Mouse (Mus musculus) Patski (cell line): Measurements from ENCODE around the gene Sptbn2. TPM values are rescaled to one million over a fixed set of nuclear protein-coding genes. Genes with fewer than 3 reads are reported as not detected.
A peak's percentile ranks its signal among the peaks of the same experiment; 100 is the strongest.

ENCODE experiments used
- ATAC-seq: fragments of 100-300 bp; one replicate; pipeline ENCODE4 v1.8.0; 2021
- CTCF ChIA-PET: fragments of 350-600 bp; sonication (Branson Sonifier 250); formaldehyde crosslinking; loops from one replicate; lab custom pipeline; 2022; ENCODE audit warnings: inconsistent platforms; lab: Charles Lee
- POLR2A ChIA-PET: fragments of 350-600 bp; sonication (Branson Sonifier 250); formaldehyde crosslinking; loops from one replicate; lab custom pipeline; 2022; ENCODE audit warnings: antibody characterized with exemption, inconsistent platforms; lab: Charles Lee
- DNase-seq: peaks from one replicate; pipeline ENCODE4 v3.0.0-alpha.2; 2011; ENCODE audit warnings: low read depth, low spot score
- H3K27me3 ChIP-seq: fragments of 371-371 bp; one replicate; pipeline ENCODE4 v1.5.1; 2021
- CTCF ChIP-seq: fragments of 100-300 bp; IDR thresholded peaks from one replicate; pipeline ENCODE4 v1.5.1; 2021
- in situ Hi-C: fragments of 300-500 bp; cut with MboI; formaldehyde crosslinking; loops from 3 replicates; pipeline ENCODE4 v1.11.1; 2018; ENCODE audit warnings: low pct_unique_long_range_greater_than_20kb, mixed read lengths
- polyA plus RNA-seq: library from polyadenylated mRNA; unstranded; gene quantifications from one replicate; pipeline ENCODE4 v1.2.3, GENCODE M21; 2021

The Sptbn2 gene
- polyA plus RNA-seq, result 1.0 TPM

GRCm38 (mm10) chr19:4711098-4711600, at the start of gene Sptbn2:
Gene Sptbn2, plus strand, starts transcription at chr19:4711167.
- ChIA-PET CTCF (interaction anchor here (0.9 to 1.8 kb wide), 3 partner anchors 9 to 19 kb away, joined by 3 to 4 read pairs (median 3); no protein-coding TSS in a partner anchor), POLR2A (interaction anchor here (0.6 kb wide), 1 partner anchor 252 kb away, joined by 4 read pairs; no protein-coding TSS in a partner anchor)
- DNase-seq (no peak), ATAC-seq (no peak)
- H3K27me3 ChIP-seq, result peaks cover 11% of the 10 kb centered on the region
- in situ Hi-C loops, result no loop called here
- TF ChIP-seq CTCF, result no peak

DNA sequence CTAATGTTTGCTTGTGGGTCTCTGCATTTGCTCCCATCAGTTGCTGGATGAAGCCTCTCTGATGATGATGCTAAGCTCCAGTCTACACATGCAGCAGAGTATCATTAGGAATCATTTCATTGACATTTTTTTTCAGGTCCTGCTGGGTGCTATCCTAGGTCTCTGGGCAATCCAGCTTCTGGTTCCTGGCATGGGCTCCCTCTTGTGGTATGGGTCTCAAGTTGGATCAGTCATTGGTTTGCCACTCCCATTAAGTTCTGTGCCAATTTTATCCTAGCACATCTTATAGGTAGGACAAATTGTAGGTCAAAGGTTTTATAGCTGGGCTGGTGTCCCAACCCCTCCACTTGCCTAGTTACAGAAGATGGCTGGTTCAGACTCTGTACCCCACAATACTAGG, 44.2 kb upstream of the Sptbn2 start:
- peak; percentile 37 for TF ChIP-seq CTCF
- POLR2A ChIA-PET, result no interaction called here
- DNase-seq (no peak), ATAC-seq (no peak)
- in situ Hi-C loops, result no loop called here
- CTCF ChIA-PET, result interaction anchor here (1.1 to 1.4 kb wide), 3 partner anchors 14 to 169 kb away, joined by 3 to 4 read pairs (median 3); no protein-coding TSS in a partner anchor
- H3K27me3 ChIP-seq, result no peaks in the 10 kb centered on the region

DNA sequence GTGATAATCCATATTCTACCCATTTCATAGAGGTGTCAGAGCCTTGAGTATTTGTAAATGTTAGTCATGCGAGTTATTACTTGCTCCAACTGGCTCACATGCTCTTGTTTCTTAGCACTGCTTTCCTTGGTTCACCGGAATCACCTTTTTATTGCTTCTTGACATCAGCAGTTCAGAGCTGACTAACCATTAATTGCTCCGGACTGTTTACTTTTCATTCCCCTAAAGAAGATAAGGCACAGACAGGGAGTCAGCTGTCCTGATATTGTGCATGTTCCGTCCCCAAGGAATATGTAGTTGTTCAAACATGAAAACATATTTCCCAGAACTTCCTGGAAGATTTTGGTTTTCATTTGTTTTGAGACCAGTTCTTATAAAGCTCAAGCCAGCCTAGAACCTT, 40.2 kb upstream of the Sptbn2 start:
- no peak for TF ChIP-seq CTCF
- DNase-seq (no peak), ATAC-seq (no peak)
- CTCF ChIA-PET, result interaction anchor here (1.9 kb wide), 1 partner anchor 22 kb away, joined by 6 read pairs; no protein-coding TSS in a partner anchor
- in situ Hi-C loops, result no loop called here
- POLR2A ChIA-PET, result no interaction called here
- no peaks in the 10 kb centered on the region for H3K27me3 ChIP-seq

DNA sequence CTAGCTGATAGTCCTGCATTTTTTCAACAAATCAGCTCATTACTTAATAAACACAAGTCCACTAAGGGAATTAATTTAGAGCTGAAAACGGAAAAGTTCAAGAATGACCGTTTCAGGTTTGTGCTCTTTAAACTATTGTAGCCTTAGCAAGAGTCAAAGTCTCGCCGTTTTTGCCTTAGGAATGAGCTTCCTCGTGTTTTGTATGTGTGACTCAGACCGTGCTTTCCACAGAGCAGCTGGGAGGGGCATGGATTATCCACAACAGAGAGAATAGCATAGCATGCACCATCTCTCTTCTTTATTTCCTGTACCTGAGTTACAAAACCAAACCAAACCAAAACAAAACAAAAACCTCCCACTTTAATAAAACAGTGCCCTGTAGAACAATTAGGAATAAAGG, 38.6 kb upstream of the Sptbn2 start:
- H3K27me3 ChIP-seq, result no peaks in the 10 kb centered on the region
- no peak for ATAC-seq
- CTCF ChIA-PET, result interaction anchor here (1.2 to 1.9 kb wide), 2 partner anchors 8 to 24 kb away, joined by 4 to 6 read pairs; no protein-coding TSS in a partner anchor
- no peak for TF ChIP-seq CTCF
- no peak for DNase-seq
- POLR2A ChIA-PET, result no interaction called here
- in situ Hi-C loops, result no loop called here

- in situ Hi-C loops, result no loop called here
- peaks cover 9% of the 10 kb centered on the region for H3K27me3 ChIP-seq
- no peak for ATAC-seq
- DNase-seq, result no peak
- TF ChIP-seq CTCF, result no peak
- POLR2A ChIA-PET, result no interaction called here
- CTCF ChIA-PET, result interaction anchor here (1.3 kb wide), 1 partner anchor 10 kb away, joined by 3 read pairs; no protein-coding TSS in a partner anchor
These were observed 16.6 kb upstream of the Sptbn2 start for GRCm38 (mm10) chr19:4694346-4694745.

- CTCF ChIA-PET, result interaction anchor here (1.0 to 1.1 kb wide), 2 partner anchors 9 to 14 kb away, joined by 3 read pairs; partner anchors contain the start of gene Sptbn2
- POLR2A ChIA-PET, result interaction anchor here (0.7 kb wide), 1 partner anchor 12 kb away, joined by 5 read pairs; no protein-coding TSS in a partner anchor
- in situ Hi-C loops, result no loop called here
- TF ChIP-seq CTCF, result no peak
- DNase-seq (no peak), ATAC-seq (no peak)
- H3K27me3 ChIP-seq, result peaks cover 4% of the 10 kb centered on the region
These were observed 13.8 kb upstream of the Sptbn2 start for GRCm38 (mm10) chr19:4697121-4697520.

DNA sequence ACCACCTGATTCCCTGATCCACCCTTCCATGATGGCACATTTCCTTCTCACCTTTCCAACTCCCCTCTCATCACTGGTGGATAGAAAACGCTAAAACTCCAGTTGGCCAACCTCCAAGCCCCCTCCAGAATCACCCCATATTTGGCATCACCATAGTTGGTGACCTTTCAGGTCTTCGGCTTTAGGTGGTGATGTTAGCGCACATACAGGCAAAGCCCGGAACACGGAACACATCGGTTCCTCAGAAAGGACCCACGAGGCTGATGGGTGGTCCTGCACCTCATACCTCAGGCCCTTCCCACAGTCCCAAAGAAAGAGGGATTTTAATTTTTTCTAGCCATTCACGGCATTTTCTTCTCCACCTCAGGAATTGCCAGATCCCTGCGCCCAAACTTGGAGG, 13.2 kb upstream of the Sptbn2 start:
- in situ Hi-C loops, result no loop called here

DNA sequence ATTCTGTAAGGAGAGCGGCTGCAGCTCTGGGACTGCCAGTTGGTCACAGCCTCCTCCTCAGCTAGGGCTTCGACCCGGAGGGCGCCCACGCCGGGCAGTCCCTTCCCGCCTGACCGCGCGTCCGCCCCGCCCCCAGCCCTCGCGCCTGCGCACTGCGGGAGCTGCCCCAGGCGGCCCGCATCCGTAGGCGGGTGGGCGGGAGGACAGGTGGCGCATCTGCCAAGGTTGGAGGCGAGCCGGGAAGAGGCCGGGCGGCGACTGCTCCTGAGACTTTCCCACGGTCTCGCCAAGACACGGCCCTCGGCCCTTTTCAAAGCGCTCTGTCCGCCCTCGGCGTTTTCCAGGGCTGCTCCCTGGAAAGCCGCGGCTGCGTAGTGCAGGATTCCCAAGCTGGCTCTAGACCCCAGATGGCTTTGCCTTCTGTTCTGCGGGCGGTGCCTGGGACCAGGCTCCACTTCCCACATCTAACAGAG, 12.7 kb upstream of the Sptbn2 start, which contains the start of gene Gm960:
TSS of gene Gm960 (minus strand) at position 464 of the 473 bp plus-strand sequence.
- ATAC-seq (no peak), DNase-seq (no peak)
- H3K27me3 ChIP-seq, result peaks cover 4% of the 10 kb centered on the region
- in situ Hi-C loops, result no loop called here
- CTCF ChIA-PET, result no interaction called here
- TF ChIP-seq CTCF, result no peak
- POLR2A ChIA-PET, result interaction anchor here (1.8 kb wide), 1 partner anchor 44 kb away, joined by 5 read pairs; no protein-coding TSS in a partner anchor

More for the DNA sequence above, 13.2 kb upstream of the Sptbn2 start:
- no peak for ATAC-seq
- H3K27me3 ChIP-seq, result peaks cover 4% of the 10 kb centered on the region
- ChIA-PET POLR2A (no interaction called here), CTCF (no interaction called here)
- TF ChIP-seq CTCF, result no peak
- DNase-seq, result no peak

- DNase-seq (no peak), ATAC-seq (no peak)
- peaks cover under 1% of the 10 kb centered on the region for H3K27me3 ChIP-seq
- ChIA-PET CTCF (no interaction called here), POLR2A (interaction anchor here (0.7 to 1.8 kb wide), 2 partner anchors 44 to 321 kb away, joined by 3 to 5 read pairs; no protein-coding TSS in a partner anchor)
- TF ChIP-seq CTCF, result no peak
- in situ Hi-C loops, result no loop called here
These were observed 12.1 kb upstream of the Sptbn2 start for GRCm38 (mm10) chr19:4698856-4699255.

DNA sequence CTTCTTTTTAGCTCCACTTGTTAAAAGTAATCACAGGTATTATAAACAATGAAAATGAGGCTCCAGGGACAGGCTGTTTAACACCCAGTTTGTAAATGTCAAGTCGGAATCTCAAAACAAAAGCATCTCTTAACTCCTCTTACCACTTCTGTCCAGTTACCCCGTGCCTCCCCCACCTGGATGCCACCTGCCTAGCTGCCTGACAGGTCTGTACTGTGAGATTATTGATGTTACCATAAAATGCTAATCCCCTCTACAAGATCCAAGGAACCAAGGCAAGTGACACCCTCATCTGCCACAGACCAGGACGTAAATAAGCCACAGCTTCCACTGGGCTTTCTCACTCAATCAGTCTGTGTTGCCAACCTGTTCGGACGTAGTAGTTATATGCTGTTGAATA, 11.1 kb upstream of the Sptbn2 start:
- ChIA-PET POLR2A (interaction anchor here (0.7 to 1.8 kb wide), 2 partner anchors 43 to 322 kb away, joined by 3 to 5 read pairs; no protein-coding TSS in a partner anchor), CTCF (no interaction called here)
- TF ChIP-seq CTCF, result no peak
- no peaks in the 10 kb centered on the region for H3K27me3 ChIP-seq
- ATAC-seq, result no peak
- in situ Hi-C loops, result no loop called here
- no peak for DNase-seq

- no peaks in the 10 kb centered on the region for H3K27me3 ChIP-seq
- in situ Hi-C loops, result no loop called here
- ChIA-PET CTCF (interaction anchor here (0.7 kb wide), 1 partner anchor 11 kb away, joined by 3 read pairs; no protein-coding TSS in a partner anchor), POLR2A (no interaction called here)
- DNase-seq, result no peak
- ATAC-seq, result no peak
- no peak for TF ChIP-seq CTCF
These were observed 10.3 kb upstream of the Sptbn2 start for GRCm38 (mm10) chr19:4700656-4701055.
